Mouse (Mus musculus): ENCODE measurements at regions not wholly inside any gene's neighbourhood (a gene's known extent, or its start where the extent isn't known, plus 50 kb on each side); places are given as distances from the start of the nearest gene placed in this dataset.

GRCm38 (mm10) chrX:12340561-12340960 is 180.4 kb upstream of the Bcor start:
- TF ChIP-seq CTCF (IDR thresholded peaks at IDR 0.05; ENCODE audit: low read depth) = no peak
- no peak for TF ChIP-seq EP300 (IDR thresholded peaks at IDR 0.05; ENCODE audit: low read depth)
